Mouse (Mus musculus) liver (tissue): ENCODE measurements around the gene Mesp2.
A peak's percentile ranks its signal among the peaks of the same experiment; 100 is the strongest.
"Not testable (repeated sequence)": the region's sequence is repeated elsewhere in the genome, so short reads cannot be mapped to it uniquely, and the experiment has no call there.

ENCODE experiments used
- DNase-seq: peaks from one replicate; pipeline ENCODE4 v3.0.0-alpha.2; 2020; ENCODE audit warnings: mixed read lengths

The Mesp2 gene

GRCm38 (mm10) chr7:79810611-79811506, at the start of gene Mesp2:
Gene Mesp2, plus strand, starts transcription at chr7:79810727.
- peak; percentile 66 for DNase-seq

- no peak for DNase-seq
Observed at GRCm38 (mm10) chr7:79761124-79761876, 49.2 kb upstream of the Mesp2 start.

DNA sequence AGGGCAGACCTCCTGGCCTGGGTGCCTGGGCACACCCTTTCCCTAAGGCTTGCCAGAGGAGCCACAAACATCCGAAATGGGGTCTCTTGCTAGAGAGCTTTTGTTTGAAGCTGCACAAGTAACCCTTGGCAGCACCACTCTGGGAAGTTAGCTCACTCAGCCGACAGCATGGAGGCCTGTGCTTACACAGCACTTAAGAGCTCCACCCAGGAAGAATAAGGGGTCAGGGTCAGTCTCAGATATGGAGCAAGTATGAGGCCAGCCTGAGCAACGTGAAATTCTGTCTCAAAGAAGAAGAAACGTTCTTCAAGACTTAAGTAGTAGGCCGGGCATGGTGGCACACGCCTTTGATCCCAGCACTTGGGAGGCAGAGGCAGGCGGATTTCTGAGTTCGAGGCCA, 48.4 kb upstream of the Mesp2 start:
- DNase-seq: no peak

- no peak for DNase-seq
Observed at GRCm38 (mm10) chr7:79765991-79766390, 44.5 kb upstream of the Mesp2 start.

GRCm38 (mm10) chr7:79769664-79770063, 40.9 kb upstream of the Mesp2 start:
- no peak for DNase-seq

DNA sequence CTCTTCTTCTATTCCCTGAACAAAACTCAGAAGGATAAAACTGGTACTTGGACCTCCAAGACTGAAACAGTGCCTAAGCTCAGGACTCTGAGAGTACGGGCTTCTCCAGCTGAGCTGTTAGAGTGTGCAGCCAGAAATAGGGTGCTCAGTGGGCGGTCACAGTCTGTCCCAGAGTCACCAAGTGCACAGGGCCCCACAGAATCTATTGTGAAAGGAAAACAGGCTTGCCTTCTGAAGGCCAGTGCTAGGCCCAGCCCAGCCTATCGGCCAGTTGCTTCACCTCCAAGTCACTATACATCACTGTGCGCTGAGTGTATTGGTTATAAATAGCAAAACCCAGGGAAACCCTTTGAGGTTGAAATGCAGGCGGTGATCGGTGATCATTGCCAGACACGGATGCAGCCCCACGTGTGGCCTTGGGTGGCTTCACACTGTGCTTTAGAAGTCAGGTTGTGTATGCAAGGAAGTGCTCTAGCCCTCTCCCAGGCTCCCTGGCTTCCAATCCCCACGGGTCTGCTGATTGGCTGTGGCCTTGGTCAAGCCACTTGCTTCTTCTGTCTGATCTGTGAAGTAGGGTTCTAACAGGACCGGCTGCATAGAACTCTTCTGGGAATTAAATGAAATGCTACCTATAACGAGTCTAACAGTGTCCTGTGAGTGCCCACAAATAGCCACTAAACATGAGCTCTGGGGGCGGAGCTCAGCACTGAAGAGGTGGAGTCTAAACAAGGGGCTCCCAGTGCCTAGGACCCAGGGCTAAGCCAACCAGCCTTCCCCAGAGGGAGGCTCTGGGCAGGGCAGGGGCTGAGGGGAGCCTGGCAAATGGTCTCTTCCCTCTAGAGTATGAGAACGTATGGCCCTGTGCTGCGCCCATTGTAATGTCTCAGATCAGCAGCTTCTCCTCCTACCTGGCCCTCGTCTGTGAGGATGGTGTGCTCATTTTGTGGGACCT, 38.7 kb upstream of the Mesp2 start:
- DNase-seq: no peak

GRCm38 (mm10) chr7:79780647-79781626, 29.6 kb upstream of the Mesp2 start:
- peak; percentile 65 for DNase-seq

GRCm38 (mm10) chr7:79781826-79782515, 28.6 kb upstream of the Mesp2 start:
- DNase-seq: no peak

- no peak for DNase-seq
Observed at GRCm38 (mm10) chr7:79782516-79782855, 28.0 kb upstream of the Mesp2 start.

DNA sequence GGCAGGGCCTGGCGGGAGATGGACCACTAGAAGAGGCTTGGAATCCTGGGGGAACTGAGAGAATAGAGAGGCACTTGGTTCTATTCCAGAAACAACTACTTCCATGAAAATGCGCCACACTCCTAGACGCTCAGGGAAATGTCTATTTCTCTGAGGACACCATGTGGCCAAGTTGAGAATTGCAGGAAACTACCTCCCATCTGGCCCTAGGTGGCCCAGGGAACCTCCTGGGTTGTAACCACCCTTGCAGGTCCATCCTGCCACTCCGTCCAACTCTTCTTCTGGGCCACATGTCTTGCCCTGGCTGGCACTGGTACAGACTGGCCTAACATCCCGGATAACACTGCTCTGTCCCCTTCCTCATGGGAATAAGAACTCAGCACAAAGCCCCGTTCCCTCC, 24.2 kb upstream of the Mesp2 start:
- peak; percentile 52 for DNase-seq

DNA sequence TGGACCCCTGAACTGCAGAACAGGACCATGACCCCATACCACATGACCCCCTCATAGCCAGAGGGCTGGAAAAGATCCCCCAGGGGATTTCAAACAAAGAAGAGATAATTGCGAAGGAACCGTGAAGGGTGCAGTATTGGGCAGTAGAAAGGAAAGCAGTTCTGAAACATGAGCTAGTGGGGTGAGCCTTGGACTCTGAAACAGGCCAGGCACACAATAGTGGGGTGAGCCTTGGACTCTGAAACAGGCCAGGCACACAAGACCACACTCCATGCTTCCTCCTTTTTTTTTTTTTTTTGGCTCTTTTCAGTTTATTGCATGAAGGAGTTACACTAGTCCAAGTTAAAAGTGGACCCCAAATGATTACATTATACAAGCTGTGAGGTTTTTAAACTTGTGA, 20.7 kb upstream of the Mesp2 start:
- DNase-seq: not testable (repeated sequence)

DNA sequence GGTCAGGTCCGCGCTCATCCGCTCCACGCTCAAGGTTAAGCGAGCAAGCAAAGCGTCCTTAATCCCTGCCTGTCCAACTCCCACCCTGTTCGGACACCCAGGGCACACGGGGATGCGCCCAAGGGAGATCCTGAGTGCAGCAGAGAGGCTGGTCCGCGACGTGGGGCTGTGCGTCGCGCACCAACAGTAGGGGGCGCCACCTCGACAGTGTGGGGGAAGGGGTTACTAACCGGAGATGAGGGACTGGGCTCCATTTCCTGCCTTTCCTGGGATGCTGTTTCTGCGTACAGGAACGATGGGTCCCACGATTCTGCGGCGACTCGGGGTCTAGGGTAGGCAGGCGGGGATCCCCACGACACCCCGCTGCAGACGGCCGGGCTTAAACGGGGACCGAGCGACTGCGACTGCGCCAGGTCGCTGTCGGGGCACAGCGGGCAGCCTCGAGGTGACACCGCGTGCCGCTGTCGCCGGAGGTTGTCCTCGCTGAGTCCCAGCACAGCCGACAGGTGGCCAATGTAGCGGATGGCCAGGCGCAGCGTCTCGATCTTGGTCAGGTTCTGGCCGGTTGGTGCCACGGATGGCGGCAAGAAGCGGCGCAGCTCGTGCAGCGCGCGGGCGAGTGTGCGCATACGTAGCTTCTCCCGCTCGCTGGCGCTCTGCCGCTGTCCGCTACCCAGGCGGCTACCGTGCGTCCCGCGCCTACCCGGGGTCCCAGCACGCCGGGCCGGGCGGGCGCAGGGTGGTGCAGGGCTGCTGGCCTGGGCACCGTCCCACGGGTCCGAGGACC, 17.7 kb upstream of the Mesp2 start:
- DNase-seq: peak; percentile 18

DNA sequence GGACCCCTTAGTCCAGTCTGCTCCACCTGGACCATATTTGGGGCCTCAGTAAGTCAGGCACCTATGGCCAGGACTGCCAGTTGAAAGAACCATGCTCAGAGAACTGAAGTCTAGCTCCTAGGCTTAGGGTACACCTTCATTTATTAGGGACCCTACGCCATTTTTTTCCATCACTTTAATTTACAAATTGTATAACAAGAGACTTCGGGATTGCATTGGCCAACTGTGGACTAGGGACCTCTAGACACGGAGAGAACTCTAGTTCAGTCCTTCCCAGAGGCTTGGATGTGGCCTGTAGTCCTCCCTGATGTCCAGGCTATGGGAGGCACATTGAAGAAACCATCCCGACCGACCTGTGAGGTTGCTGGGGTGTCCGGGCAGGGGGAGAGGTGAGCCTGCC, 16.8 kb upstream of the Mesp2 start, which contains the start of gene Mesp1:
TSS of gene Mesp1 (minus strand) at position 101 of the 400 bp plus-strand sequence.
- no peak for DNase-seq

DNA sequence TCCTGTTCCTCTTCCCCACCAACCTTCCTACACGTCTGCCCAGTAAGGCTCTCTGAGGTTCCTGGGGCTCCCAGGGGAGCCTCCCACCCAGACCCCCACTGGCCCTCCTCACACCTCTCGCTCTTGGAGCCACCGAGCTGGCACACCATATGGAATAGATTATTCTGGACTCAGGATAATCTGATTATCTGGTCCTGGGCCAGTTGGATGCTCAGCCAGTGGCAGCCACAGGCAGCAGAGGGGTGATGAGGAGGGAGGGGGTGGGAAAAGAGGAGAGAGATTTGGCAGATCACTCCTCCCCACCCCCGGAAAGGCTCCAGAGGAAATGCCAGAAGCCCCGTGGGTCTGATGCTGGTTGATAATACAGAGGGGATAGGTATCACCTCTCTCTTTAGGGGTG, 11.9 kb upstream of the Mesp2 start:
- DNase-seq: no peak

- DNase-seq: peak; percentile 65
Observed at GRCm38 (mm10) chr7:79799048-79799447, 11.5 kb upstream of the Mesp2 start.

DNA sequence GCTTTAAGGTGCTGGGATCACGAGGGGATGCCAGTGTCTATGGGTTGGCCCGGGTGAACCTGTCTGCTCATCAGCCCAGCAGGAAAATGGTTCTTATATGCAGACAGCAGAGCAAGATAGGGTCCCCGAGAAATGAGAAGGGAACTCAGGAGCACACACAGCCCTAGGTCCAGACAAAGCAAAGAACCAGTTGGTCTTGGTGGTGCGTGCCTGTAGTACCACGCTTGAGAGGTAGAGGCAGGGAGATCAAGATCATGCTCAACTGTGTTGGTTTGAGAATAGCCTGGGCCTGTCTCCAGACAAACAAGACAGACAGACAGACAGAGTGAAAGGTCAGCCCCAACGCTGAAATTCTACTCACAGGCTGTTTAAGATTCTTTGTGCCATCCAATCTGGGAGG, 11.0 kb upstream of the Mesp2 start:
- DNase-seq: no peak

DNA sequence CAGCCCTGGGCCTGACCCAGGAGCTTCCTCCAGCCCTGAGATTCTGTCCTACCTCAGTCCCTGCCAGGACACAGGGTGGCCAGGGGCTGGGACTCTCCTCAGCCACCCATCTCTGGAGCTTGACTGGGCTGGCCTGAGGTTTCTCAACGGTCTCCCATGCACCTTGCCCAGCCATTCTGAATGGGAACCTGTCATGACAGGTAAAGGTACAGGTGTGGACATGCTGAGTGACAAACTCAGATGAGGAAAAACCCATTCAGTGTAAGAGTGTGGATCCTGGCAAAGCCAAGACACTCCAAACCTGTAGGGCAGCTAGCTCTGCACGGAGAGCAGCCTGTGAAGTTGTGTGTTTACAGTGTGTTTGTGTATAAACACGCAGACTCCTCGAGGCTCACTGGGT, 10.2 kb upstream of the Mesp2 start:
- no peak for DNase-seq

GRCm38 (mm10) chr7:79801391-79801790, 9.1 kb upstream of the Mesp2 start:
- DNase-seq: no peak

DNA sequence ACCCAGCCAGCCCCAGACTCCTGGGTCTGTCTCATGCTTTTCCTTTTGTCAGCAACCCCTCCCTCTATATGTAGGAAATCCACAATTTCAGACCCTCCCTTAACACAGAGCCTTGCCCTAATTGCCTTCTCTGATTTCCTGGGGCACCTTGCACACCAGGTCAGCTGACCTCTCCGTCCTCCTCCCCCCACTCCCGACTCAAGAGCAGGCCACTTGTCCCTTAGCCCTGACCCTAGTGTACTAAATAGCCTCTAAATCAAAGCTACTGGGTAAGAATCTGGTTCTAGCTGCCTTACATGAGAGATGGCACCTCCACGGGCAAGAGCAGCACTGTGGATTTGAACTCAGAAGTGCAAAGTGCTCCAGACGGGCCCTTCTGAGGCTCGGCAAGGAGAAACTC, 8.5 kb upstream of the Mesp2 start:
- no peak for DNase-seq

- DNase-seq: no peak
Observed at GRCm38 (mm10) chr7:79803887-79804286, 6.6 kb upstream of the Mesp2 start.
